Mouse (Mus musculus): ENCODE measurements around the gene Mrpl44. TPM values are rescaled to one million over a fixed set of nuclear protein-coding genes. Genes with fewer than 3 reads are reported as not detected.

Gene Mrpl44
- polyA plus RNA-seq, 1 experiment: 7.4 TPM

DNA sequence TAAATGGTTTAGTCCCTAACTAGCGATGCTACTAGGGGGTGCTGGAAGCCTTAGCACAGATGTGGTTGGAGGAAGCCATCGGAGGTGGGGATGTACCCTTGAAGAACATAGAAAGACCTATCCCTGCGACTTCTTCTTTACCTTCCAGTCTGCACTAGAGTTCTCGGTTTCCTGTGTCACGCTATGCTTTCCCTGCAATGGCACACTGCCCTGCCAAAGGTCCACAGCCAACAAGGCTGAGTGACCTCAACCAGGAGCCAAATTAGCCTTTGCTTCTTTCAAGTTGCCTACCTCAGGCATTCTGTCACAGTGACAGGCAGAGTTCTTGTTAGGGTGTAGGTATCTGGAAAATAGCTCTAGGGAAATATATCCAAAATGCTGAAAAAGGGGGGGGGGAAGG lies 19.4 kb upstream of the Mrpl44 start:
- Histone ChIP-seq H3K36me3 (ENCODE audit: control insufficient read depth, insufficient read depth, low read length) (no peaks in the 10 kb centered on the region), H3K4me1 (ENCODE audit: control insufficient read depth, insufficient read depth, insufficient read length) (peaks cover 23% of the 10 kb centered on the region), H3K27ac (ENCODE audit: insufficient read depth, low read length) (no peak overlapping the region), H3K4me3 (ENCODE audit: extremely low read depth, insufficient read depth, insufficient read length) (no peak overlapping the region), H3K27me3 (ENCODE audit: control insufficient read depth, insufficient read depth, low read length) (no peaks in the 10 kb centered on the region)
- DNase-seq (ENCODE audit: low read depth in 1 of 2, low spot score in 2 of 2): no peak
- WGBS: 83% methylated on average over 5 of the region's 5 CpGs
- TF ChIP-seq CTCF (IDR thresholded peaks at IDR 0.05; ENCODE audit: extremely low read depth, insufficient read depth, insufficient read length, insufficient replicate concordance) (no peak), POLR2A (IDR thresholded peaks at IDR 0.05; ENCODE audit: low read depth, low read length) (no peak)

DNA sequence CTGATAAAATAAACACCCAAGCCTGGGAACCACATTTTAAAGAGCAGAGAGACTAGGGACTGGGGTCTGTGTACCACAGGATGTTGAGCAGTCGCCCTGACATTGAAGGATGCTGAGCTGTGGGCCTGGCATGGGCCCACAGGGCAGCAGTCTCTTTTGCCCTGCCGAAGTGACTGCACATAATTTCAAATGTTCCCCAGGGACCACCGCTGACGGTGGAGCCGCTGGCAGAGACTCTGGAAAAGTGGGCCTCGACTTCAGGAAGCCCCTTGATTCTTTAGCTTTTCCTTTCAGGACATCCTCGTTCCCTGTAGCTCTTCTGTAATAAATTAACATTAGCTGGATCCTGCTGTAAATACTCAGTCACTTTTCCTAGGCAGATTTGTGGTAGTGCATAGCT lies 18.7 kb upstream of the Mrpl44 start:
- no peak for DNase-seq (ENCODE audit: low read depth in 1 of 2, low spot score in 2 of 2)
- WGBS: 62% methylated on average over 7 of the region's 7 CpGs
- Histone ChIP-seq H3K27me3 (ENCODE audit: control insufficient read depth, insufficient read depth, low read length) (no peaks in the 10 kb centered on the region), H3K4me1 (ENCODE audit: control insufficient read depth, insufficient read depth, insufficient read length) (peaks cover 16% of the 10 kb centered on the region), H3K4me3 (ENCODE audit: extremely low read depth, insufficient read depth, insufficient read length) (no peak overlapping the region), H3K36me3 (ENCODE audit: control insufficient read depth, insufficient read depth, low read length) (no peaks in the 10 kb centered on the region), H3K27ac (ENCODE audit: insufficient read depth, low read length) (no peak overlapping the region)
- TF ChIP-seq CTCF (IDR thresholded peaks at IDR 0.05; ENCODE audit: extremely low read depth, insufficient read depth, insufficient read length, insufficient replicate concordance): no peak
- TF ChIP-seq POLR2A (IDR thresholded peaks at IDR 0.05; ENCODE audit: low read depth, low read length): no peak

DNA sequence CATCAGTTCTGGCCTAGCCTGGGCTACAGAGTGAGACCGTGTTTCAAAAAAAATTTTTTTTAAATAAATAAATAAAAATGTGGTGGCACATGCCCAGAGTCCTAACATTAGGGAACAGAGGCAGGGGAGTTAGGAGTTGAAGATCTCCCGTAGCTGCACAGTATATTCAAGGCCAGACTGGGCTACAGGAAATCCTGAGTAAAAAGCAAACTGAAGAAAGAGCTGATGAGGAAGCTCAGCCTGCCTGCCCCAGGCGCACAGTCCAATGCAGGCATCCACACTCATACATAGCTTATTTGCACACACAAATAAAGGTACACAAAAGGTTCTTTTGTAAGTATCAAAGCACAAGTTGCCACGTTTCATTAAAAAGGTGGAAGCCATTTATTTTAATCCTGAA lies 18.2 kb upstream of the Mrpl44 start:
- 33% methylated on average over 4 of the region's 4 CpGs for WGBS
- Histone ChIP-seq H3K36me3 (ENCODE audit: control insufficient read depth, insufficient read depth, low read length) (no peaks in the 10 kb centered on the region), H3K4me3 (ENCODE audit: extremely low read depth, insufficient read depth, insufficient read length) (no peak overlapping the region), H3K27ac (ENCODE audit: insufficient read depth, low read length) (no peak overlapping the region), H3K4me1 (ENCODE audit: control insufficient read depth, insufficient read depth, insufficient read length) (peaks cover 17% of the 10 kb centered on the region), H3K27me3 (ENCODE audit: control insufficient read depth, insufficient read depth, low read length) (no peaks in the 10 kb centered on the region)
- DNase-seq (ENCODE audit: low read depth in 1 of 2, low spot score in 2 of 2): no peak
- TF ChIP-seq POLR2A (IDR thresholded peaks at IDR 0.05; ENCODE audit: low read depth, low read length) (no peak), CTCF (IDR thresholded peaks at IDR 0.05; ENCODE audit: extremely low read depth, insufficient read depth, insufficient read length, insufficient replicate concordance) (no peak)

DNA sequence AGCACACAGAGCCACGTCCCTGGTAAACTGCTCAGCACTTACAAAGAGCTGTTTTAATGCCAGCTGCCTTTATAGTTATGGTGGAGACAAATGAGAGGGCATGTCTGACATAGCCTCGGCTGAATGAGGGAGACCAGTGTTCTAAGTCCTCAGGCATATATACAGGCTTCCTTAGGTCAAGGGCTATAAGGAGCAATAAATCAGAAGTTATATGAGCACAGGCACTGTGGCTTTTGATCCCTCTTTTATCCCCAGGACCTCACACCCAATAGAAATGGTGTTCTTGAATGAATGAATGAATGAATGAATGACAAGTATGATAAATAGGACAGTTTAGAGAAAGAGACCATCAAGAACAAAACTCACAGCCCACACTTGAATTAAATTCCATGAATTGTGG lies 16.8 kb upstream of the Mrpl44 start:
- 80% methylated on average over 2 of the region's 2 CpGs for WGBS
- H3K27ac ChIP-seq (ENCODE audit: insufficient read depth, low read length): no peak overlapping the region
- H3K27me3 ChIP-seq (ENCODE audit: control insufficient read depth, insufficient read depth, low read length): no peaks in the 10 kb centered on the region
- DNase-seq (ENCODE audit: low read depth in 1 of 2, low spot score in 2 of 2): no peak
- H3K36me3 ChIP-seq (ENCODE audit: control insufficient read depth, insufficient read depth, low read length): no peaks in the 10 kb centered on the region
- H3K4me3 ChIP-seq (ENCODE audit: extremely low read depth, insufficient read depth, insufficient read length): no peak overlapping the region
- peaks cover 13% of the 10 kb centered on the region for H3K4me1 ChIP-seq (ENCODE audit: control insufficient read depth, insufficient read depth, insufficient read length)
- no peak for TF ChIP-seq POLR2A (IDR thresholded peaks at IDR 0.05; ENCODE audit: low read depth, low read length)
- TF ChIP-seq CTCF (IDR thresholded peaks at IDR 0.05; ENCODE audit: extremely low read depth, insufficient read depth, insufficient read length, insufficient replicate concordance): no peak

DNA sequence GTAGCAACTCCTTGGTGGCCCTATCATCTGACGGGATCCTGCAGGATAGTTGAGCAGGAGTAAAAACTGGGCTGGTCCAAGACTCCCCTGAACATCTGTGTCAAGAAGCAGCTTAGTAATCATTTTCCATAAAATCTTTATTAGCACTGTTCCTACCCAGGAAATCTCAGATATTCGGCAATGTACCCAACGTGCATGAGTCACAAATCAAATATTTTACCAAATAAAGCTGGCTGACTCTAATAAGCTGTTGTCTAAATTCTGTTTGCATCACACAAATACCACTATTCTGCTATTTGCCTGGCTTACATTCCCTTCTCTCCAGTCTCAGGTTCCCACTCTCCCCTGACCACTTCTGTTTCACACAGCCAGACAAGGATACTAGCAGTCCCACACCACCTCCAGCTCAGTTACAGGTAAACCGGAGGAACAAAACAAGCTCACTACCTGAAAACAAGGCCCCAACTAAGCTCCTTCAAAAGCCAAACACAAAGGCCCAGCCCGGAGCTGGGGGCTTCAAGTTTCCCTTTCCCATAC lies 16.3 kb upstream of the Mrpl44 start:
- Histone ChIP-seq H3K27me3 (ENCODE audit: control insufficient read depth, insufficient read depth, low read length) (no peaks in the 10 kb centered on the region), H3K4me1 (ENCODE audit: control insufficient read depth, insufficient read depth, insufficient read length) (peaks cover 13% of the 10 kb centered on the region), H3K36me3 (ENCODE audit: control insufficient read depth, insufficient read depth, low read length) (no peaks in the 10 kb centered on the region), H3K4me3 (ENCODE audit: extremely low read depth, insufficient read depth, insufficient read length) (no peak overlapping the region), H3K27ac (ENCODE audit: insufficient read depth, low read length) (no peak overlapping the region)
- 81% methylated on average over 5 of the region's 5 CpGs for WGBS
- DNase-seq (ENCODE audit: low read depth in 1 of 2, low spot score in 2 of 2): no peak
- TF ChIP-seq POLR2A (IDR thresholded peaks at IDR 0.05; ENCODE audit: low read depth, low read length) (no peak), CTCF (IDR thresholded peaks at IDR 0.05; ENCODE audit: extremely low read depth, insufficient read depth, insufficient read length, insufficient replicate concordance) (no peak)

DNA sequence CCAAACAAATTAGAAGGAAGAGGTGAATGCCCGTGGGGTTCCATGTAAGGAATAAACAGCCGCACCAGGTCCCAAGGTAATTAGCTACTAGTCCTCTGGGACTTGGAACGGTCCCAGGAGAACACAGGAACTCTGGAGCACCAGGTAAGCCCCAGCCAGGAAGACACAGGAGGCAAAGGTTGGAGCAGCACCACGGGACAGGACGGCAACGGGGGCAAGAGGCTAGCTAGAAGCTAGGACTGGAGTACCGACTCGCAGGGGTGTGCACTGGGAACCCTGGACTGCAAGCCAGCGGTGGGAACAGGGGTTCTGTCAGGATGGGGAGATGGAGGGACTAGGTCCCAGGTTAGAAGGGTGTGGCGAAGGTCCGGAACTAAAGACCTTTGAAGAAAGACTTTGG lies 15.2 kb upstream of the Mrpl44 start:
- H3K27me3 ChIP-seq (ENCODE audit: control insufficient read depth, insufficient read depth, low read length): no peaks in the 10 kb centered on the region
- 18% methylated on average over 11 of the region's 11 CpGs for WGBS
- no peaks in the 10 kb centered on the region for H3K36me3 ChIP-seq (ENCODE audit: control insufficient read depth, insufficient read depth, low read length)
- H3K4me3 ChIP-seq (ENCODE audit: extremely low read depth, insufficient read depth, insufficient read length): peak overlapping the region; percentile 96
- peaks cover 14% of the 10 kb centered on the region for H3K4me1 ChIP-seq (ENCODE audit: control insufficient read depth, insufficient read depth, insufficient read length)
- TF ChIP-seq POLR2A (IDR thresholded peaks at IDR 0.05; ENCODE audit: low read depth, low read length) (no peak), CTCF (IDR thresholded peaks at IDR 0.05; ENCODE audit: extremely low read depth, insufficient read depth, insufficient read length, insufficient replicate concordance) (no peak)
- DNase-seq (ENCODE audit: low read depth in 1 of 2, low spot score in 2 of 2): no peak
- H3K27ac ChIP-seq (ENCODE audit: insufficient read depth, low read length): no peak overlapping the region

DNA sequence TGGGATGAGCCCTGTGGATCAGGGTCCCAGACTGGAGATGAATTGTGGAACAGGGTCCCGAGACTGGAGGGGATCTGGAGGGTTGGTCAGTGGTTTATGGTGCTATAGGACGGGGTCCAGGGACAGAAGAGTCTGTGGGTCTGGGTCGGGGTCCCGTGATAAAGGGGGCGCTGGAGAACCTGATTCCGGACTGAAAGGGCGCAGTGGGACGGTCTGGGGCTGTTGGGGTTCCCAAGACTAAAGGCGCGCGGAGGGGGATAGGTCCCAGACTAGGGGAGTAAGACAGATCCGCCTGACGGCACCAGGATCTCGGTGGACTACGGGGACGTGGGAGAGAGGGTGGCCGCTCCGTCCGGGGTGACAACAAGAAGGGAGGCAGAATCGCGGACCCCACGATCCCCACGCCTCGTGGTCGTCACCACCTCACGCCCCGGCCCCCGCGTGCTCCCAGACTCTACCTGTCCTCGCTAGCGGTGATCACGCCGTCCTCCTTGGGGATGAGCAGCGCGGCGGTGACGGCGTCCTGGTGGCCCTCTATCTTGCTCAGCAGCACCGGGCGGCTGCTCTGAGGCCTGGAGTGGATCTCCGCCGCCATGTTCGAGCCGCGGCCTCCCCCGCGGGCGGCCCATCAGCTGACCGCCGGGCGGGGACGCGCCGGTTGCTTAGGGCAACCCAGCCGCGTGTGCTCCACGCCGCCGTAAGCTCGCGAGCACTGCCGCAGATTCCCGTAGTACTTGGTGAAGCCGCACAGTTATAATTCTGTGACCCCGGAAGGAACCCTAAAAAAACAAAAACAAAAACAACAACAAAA lies 14.5 kb upstream of the Mrpl44 start:
- WGBS: 2% methylated on average over 65 of the region's 65 CpGs
- no peak for TF ChIP-seq CTCF (IDR thresholded peaks at IDR 0.05; ENCODE audit: extremely low read depth, insufficient read depth, insufficient read length, insufficient replicate concordance)
- TF ChIP-seq POLR2A (IDR thresholded peaks at IDR 0.05; ENCODE audit: low read depth, low read length): 0 out of 2 replicates have a peak, but pooled peaks have one; percentile 40
- Histone ChIP-seq H3K4me1 (ENCODE audit: control insufficient read depth, insufficient read depth, insufficient read length) (peaks cover 16% of the 10 kb centered on the region), H3K4me3 (ENCODE audit: extremely low read depth, insufficient read depth, insufficient read length) (peak overlapping the region; percentile 96), H3K27ac (ENCODE audit: insufficient read depth, low read length) (peak overlapping the region; percentile 74), H3K27me3 (ENCODE audit: control insufficient read depth, insufficient read depth, low read length) (no peaks in the 10 kb centered on the region), H3K36me3 (ENCODE audit: control insufficient read depth, insufficient read depth, low read length) (no peaks in the 10 kb centered on the region)
- peak; percentile 64 to 74 for DNase-seq (ENCODE audit: low read depth in 1 of 2, low spot score in 2 of 2)
